Mouse (Mus musculus): ENCODE data around the gene Ugt1a7c.

- TF ChIP-seq CTCF (IDR thresholded peaks at IDR 0.05; ENCODE audit: low read depth, low read length) (no peak), POLR2A (IDR thresholded peaks at IDR 0.05; ENCODE audit: borderline replicate concordance, low read depth, low read length) (no peak)
Measured at GRCm38 (mm10) chr1:88245881-88246280, 151.0 kb downstream of the Ugt1a7c start.

All from bone marrow macrophage, adult 2 months (primary cell).